Mouse (Mus musculus): Measurements from ENCODE around the gene Wdr62.
"Not testable (repeated sequence)": the region's sequence is repeated elsewhere in the genome, so short reads cannot be mapped to it uniquely, and the experiment has no call there.

Wdr62 gene

GRCm38 (mm10) chr7:30206364-30206763 lies 73.9 kb downstream of the Wdr62 start:
- in situ Hi-C loops (cut with MboI, MseI) = not testable (repeated sequence)

- in situ Hi-C loops (cut with MboI, MseI) = no loop called here
Measured at GRCm38 (mm10) chr7:30205383-30205782, 74.8 kb downstream of the Wdr62 start.

- in situ Hi-C loops (cut with MboI, MseI) = no loop called here
Measured at GRCm38 (mm10) chr7:30204380-30204779, 75.8 kb downstream of the Wdr62 start.

GRCm38 (mm10) chr7:30202895-30203690 lies 77.1 kb downstream of the Wdr62 start:
- in situ Hi-C loops (cut with MboI, MseI) = no loop called here

GRCm38 (mm10) chr7:30200661-30201060 lies 79.6 kb downstream of the Wdr62 start:
- in situ Hi-C loops (cut with MboI, MseI) = not testable (repeated sequence)

GRCm38 (mm10) chr7:30200200-30200599 lies 80.0 kb downstream of the Wdr62 start:
- in situ Hi-C loops (cut with MboI, MseI) = no loop called here

- in situ Hi-C loops (cut with MboI, MseI) = no loop called here
Measured at GRCm38 (mm10) chr7:30199498-30200139, 80.6 kb downstream of the Wdr62 start.

- in situ Hi-C loops (cut with MboI, MseI) = no loop called here
Measured at GRCm38 (mm10) chr7:30198481-30198971, 81.7 kb downstream of the Wdr62 start, which contains the start of gene Capns1. Gene Capns1, minus strand, starts transcription at chr7:30198811.

- in situ Hi-C loops (cut with MboI, MseI) = no loop called here
Measured at GRCm38 (mm10) chr7:30197592-30198129, 82.6 kb downstream of the Wdr62 start.

GRCm38 (mm10) chr7:30196171-30196570 lies 84.0 kb downstream of the Wdr62 start:
- in situ Hi-C loops (cut with MboI, MseI) = no loop called here

GRCm38 (mm10) chr7:30195461-30195860 lies 84.8 kb downstream of the Wdr62 start:
- in situ Hi-C loops (cut with MboI, MseI) = no loop called here

- in situ Hi-C loops (cut with MboI, MseI) = no loop called here
Measured at GRCm38 (mm10) chr7:30194884-30195283, 85.3 kb downstream of the Wdr62 start.

- in situ Hi-C loops (cut with MboI, MseI) = no loop called here
Measured at GRCm38 (mm10) chr7:30194101-30194831, 86.0 kb downstream of the Wdr62 start.

- in situ Hi-C loops (cut with MboI, MseI) = no loop called here
Measured at GRCm38 (mm10) chr7:30193581-30194100, 86.6 kb downstream of the Wdr62 start.

GRCm38 (mm10) chr7:30193013-30193412 lies 87.2 kb downstream of the Wdr62 start:
- in situ Hi-C loops (cut with MboI, MseI) = no loop called here

- in situ Hi-C loops (cut with MboI, MseI) = no loop called here
Measured at GRCm38 (mm10) chr7:30192088-30192487, 88.1 kb downstream of the Wdr62 start.

Measured in T-helper 1 cell (primary cell).